Mouse (Mus musculus): ENCODE data around the gene Pgm2. TPM values are rescaled to one million over a fixed set of nuclear protein-coding genes. Genes with fewer than 3 reads are reported as not detected.

Pgm2 gene
- total RNA-seq, 2 experiments from 2014 or later = 41.3 to 53.4 TPM

DNA sequence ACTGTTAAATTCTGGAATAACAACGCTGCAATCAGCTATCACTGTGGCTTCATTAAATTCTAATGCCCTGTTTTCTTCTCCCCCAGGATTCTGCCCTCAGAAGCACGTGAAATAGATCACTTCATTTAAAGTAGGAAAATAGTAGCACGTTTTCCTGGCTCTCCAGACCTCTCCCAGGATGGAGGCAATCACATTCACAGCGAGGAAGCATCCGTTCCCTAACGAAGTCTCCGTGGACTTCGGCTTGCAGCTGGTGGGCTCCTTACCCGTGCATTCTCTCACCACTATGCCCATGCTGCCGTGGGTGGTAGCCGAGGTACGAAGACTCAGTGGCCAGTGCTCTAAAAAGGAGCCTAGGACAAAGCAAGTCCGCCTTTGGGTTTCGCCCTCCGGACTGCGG lies 80.6 kb downstream of the Pgm2 start:
- ATAC-seq (ENCODE audit: poor library complexity, severe bottlenecking) = no peak

DNA sequence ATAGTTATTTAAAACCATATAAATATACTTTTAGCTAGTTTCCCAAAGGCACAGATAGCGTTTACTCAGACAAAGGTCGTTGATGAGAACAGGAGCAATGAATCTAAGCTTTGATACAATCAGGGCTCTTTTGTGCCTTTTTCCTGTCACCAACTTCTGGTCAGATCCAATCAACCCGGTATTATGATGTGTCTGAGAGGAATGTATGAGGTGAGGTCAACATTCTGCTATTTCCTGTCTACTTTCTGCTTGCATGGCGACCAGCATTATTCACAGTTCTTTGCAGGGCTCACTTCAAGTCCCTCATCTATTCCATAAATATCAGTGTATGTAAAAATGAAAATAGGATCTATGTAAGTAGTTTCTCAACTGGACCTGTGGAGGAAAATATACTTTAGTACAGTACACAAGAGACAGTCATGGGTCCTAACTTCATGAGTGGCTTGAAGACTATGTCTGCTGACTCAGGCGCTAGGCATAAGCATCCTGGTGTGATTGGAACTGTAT lies 81.7 kb downstream of the Pgm2 start:
- ATAC-seq (ENCODE audit: poor library complexity, severe bottlenecking) = no peak

Other genes starting within 250 kb of the Pgm2 start
- 23.3 and 28.7 TPM in 2 replicates for gene Rell1, start 124.1 kb upstream of the Pgm2 start, total RNA-seq (2015)
- 27.1 and 28.3 TPM in 2 replicates for gene Rell1, start 124.1 kb upstream of the Pgm2 start, total RNA-seq (2017)
- 37.1 and 37.3 TPM in 2 replicates for gene Tbc1d1, start 63.4 kb downstream of the Pgm2 start, total RNA-seq (2015)
- 54.6 and 55.6 TPM in 2 replicates for gene Tbc1d1, start 63.4 kb downstream of the Pgm2 start, total RNA-seq (2017)

Measured in megakaryocyte, adult 5-6 weeks (primary cell).